Mouse (Mus musculus): Measurements from ENCODE around the gene Smim24.

Gene Smim24

DNA sequence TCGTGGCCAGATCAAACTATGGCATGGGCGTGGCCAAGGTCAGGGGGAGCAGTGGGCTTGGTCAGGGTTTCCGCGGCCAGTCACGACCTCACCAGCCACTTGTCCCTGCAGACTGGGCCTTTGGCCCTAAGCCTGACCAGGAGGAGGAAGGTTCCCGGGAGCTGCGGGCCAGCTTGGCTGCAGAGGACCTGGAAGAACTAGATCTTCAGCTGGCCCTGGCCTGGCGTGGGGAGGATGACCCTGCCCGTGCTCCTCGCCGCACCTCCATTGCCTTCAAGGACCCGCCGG, 2.2 kb upstream of the Smim24 start:
- no peak for DNase-seq (ENCODE audit: low spot score in 2 of 2)

DNA sequence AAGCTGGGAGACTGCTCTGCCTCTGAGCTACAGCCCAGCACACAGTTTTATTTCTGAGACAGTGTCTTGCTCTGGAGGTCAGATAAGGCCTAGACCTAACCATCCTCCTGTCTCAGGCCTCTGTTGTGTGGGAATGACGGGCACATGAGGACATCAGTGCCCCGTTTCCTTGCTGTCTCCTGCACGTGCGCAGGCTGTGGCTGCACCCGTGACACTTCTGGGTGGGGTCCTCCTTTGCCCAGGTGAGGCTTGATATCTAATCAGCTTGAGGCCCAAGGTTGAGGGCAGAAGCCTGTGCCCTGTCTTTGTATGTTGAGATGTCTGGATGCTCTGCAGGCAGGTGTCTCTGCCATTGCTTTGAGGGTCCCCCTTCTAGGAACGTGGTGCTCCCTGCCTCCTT, 581 bp upstream of the Smim24 start:
- no peak for DNase-seq (ENCODE audit: low spot score in 2 of 2)

DNA sequence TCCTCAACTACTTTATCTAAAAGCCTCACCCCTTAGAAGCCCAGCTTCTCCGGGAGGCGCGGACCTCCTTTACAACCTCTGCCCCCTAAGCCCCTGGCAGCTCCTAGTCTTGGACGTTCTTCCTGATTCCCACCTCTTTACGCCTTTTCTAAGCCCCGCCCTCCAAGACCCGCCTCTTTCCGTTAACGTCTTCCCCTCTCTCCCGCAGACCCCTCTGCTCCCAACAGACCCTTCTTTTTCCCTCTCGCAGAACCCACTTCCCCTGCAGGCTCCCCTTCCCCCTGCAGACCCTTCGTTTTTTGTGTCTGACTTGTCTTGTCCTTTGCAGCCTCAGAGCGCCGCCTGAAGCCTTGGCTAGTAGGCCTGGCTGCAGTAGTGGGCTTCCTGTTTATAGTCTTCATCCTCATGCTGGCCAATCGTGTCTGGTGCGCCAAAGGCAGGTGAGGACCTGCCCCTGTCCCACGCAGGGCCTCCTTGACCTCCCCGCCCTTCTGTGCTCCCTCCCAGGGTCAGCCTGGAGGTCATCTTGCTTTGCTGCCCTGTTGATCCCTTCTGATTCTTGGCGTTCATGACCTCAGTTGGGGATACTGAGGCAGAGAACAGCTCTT, 709 bp downstream of the Smim24 start:
- DNase-seq (ENCODE audit: low spot score in 2 of 2), result no peak

DNA sequence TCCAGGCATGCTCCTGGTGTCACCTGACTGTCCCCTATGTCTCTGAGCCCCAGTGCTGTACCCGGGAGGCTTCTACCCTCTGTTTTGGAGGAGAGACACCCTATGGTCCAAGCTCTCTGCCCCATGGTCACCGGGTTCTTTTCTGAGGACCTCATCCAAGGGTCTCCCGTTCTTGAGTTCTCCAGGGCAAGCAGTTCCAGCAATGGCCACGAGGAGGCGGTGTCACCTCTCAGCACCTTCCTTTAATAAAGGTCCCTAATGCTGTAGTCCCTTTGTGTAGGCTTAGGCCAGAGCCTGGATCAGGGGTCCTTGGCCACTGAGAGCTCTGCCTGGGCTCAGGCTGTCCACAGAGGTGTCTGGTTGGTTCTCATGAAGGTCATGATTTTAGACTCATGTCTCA, 2.3 kb downstream of the Smim24 start:
- peak; percentile 51 to 63 for DNase-seq (ENCODE audit: low spot score in 2 of 2)

DNA sequence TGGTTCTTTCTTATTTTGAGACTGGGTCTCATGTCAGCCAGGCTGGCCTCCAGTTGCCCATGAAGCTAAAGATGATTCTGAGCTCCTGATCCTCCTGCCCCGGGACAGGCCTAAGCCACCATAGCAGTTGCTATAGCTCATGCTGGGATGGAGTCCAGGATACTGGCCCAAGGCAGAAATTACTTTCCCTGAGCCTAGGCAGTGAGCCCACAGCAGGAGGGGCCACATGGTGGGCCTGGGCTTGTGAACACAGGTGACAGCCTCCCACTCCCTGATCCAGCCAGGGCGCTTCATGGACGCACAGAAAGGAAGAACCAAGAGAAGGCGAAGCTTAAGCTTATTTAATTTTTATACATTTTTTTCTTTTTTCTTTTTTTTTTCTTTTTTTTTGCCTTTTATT, 3.0 kb downstream of the Smim24 start:
- no peak for DNase-seq (ENCODE audit: low spot score in 2 of 2)

DNA sequence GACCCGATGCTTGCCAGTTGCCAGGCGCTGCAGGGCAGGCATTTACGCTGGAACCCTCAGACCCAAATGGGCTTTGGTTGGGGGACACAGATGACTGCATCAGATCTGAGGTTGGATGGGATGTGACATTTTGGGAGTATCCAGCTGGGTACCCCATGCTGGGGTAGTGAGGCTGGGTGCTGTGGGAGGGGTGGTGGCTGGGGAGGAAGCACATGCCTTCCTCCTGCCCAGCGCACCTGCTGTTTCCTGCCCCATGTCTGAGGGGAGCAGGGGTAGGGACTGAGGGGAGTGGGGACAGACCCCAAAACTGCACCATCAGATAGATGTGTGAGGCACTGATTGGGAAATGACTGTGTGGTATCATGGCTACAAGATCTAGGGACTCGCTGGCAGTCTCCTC, 3.9 kb downstream of the Smim24 start:
- no peak for DNase-seq (ENCODE audit: low spot score in 2 of 2)

DNA sequence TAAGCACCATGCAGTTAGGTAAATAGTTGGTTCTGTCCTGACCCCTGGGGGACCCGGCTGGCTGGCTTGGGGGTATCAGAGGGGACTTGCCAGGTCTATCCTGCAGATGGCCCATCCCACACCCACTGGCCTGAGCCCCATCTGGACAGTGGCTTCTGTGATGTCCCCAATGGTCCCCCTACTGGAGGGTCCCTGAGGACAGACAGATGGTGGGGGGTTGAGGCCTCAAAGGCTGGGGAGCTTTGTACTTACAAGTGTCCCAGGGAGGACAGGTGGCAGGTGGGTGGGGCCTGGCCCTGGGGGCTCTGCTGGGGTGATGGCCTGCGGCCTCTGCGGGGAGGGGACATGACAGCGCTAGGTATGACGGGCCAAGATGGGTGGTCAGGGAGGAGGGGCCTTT, 6.4 kb downstream of the Smim24 start:
- no peak for DNase-seq (ENCODE audit: low spot score in 2 of 2)

DNA sequence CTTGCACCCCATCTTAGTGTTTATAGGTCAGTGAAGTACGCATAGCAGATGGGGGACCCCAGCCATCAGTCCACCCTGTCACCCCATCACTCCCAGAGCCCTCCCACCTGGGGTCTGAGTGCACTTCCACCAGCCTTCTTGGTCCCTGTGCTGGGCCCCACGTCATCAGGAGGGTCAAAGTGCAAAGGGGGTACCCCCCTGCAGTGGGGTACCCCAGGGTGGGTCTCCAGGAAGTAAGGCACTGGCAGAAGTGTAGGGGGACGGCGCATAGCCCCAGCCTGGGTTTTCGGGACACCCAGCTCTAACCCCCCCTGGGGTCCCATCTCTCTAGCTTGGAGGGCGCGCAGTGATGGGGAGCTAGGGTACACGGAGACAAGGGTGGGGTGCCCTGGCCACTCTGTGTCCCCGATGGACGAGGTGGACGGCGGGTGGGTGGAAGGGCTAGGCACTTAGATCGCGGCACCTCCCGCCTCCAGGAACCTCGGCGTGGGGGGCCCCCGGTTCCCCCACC, 7.0 kb downstream of the Smim24 start:
- DNase-seq (ENCODE audit: low spot score in 2 of 2), result no peak

DNA sequence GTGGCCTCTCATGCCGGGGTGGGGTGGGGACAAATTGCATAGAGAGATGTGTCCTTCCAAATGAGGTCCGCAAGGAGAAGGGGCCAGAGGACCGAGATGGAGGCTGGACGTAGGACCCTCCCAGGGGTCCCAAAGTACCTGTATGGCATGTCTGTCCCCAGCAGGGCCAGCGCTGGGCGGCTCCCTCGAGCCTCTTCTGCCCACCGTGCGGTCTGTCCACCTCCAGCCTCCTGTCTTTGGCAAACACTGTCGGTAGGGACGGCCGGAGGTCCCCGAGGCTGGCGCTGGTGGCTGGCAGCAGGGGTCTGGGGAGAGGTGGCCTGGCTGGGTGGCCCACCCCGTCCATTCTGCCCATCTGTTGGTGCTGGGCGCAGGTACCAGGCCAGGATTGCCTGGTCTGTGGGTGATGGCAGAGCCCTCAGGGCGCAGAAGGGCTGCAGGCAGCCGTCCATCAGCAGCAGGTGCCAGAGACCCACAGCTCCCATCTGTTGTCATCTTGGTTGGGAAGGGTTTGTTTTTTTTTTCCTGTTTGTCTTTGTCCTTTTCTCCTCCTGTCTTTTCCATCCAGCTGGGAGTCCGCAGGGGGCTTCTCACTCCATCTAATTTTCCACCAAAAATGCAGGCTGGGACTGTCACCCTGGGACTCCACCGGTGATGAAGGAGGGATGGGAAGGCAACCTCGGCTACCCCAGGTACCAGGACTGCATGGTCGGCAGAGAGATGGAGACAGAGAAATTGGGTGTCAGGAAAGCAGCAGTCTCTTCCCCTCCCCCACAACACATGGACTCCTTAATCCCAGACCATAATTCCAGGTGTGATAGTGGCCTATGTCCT, 7.7 kb downstream of the Smim24 start:
- no peak for DNase-seq (ENCODE audit: low spot score in 2 of 2)

DNA sequence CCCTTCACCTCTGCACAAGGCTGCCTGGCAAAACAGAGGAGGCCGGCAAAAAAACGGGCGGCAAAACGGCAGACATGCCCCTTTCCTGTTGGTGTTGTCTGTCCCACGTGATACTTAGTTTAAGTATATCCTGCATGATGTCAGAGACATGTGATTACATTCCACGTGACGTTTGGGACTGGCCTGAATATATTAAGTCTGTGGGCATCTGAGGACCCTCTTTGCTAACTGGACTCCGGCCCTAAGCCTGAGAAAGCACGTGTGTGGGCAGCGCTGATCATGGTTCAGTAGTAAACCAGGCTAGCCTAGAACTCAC, 8.3 kb downstream of the Smim24 start:
- no peak for DNase-seq (ENCODE audit: low spot score in 2 of 2)

DNA sequence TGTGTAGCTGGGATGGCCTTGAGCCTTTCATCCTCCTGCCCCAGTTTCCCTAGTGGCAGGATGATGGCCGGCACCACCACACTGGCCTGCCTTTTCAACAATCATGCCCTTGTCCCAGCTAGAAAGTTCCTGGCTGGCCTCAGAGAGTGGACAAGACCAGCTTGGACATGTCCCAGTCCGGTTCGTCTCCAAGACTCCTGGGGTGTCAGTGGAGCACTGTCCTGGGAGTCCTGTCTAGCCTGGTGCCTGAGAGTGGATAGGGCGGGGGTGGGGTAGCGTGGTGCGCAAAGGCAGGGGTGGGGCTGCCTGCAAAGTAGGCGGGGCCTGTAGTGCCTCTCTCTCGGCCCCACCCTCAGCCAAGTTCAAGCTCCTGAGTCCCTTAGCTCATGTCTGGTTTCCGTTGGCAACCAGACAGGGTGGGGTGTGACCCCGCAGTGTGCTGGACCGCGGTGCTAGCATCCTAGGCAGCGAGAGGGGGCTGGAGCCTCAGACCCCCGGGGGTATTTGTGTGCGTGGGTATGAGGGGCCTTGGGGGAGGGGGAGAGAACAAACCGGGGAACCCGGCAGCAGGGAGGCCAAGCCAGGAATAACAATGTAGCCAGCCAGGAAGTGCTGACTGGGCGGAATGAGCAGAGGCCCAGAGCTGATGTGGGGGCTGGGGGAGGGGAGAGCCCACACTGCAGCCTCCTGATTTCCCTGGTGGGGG, 8.8 kb downstream of the Smim24 start:
- no peak for DNase-seq (ENCODE audit: low spot score in 2 of 2)

DNA sequence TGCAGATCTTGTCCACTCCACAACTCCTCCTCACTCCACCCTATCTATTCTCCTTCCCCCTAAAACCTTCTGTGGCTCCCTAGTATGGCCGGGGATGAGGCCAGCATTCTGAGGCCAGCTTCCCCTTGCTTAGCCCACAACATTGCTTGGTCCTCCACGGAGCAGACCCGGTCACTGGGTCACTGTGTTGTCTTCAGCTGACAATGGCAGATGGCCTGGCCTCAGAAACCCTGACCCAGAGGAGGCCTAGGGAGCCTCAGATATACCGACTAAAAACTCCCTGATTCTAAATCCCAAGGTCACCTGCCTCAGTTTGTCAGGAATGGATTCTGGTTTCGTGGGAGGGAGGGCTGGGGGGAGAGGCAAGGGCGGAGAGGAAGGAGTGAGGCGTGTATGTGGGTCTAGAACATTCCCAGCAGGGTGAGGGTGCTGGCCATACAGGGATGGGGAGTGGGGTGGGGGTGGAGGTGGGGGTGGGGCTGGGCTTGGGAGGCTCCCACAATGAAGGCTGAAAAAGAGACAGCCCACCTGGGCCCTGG, 9.4 kb downstream of the Smim24 start:
- DNase-seq (ENCODE audit: low spot score in 2 of 2), result no peak

DNA sequence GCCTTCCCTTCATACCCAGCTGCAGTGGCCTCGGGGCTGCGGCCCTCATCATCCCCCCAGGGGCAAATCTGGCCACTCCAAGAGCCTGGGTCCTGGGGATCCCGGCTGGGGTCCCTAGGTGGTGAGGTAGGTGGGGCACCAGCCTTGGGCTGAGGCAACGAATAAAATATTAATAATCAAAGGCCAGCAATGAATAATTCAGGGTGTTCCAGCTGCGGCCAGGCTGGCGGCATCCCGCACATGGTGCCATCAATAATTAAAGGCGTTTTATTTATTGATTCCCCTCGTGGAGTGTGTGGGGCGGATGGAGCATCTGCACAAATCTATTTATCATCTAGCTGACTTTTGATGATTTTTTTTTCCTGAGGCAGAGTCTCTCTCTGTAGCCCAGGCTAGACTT, 10.7 kb downstream of the Smim24 start:
- DNase-seq (ENCODE audit: low spot score in 2 of 2), result no peak

DNA sequence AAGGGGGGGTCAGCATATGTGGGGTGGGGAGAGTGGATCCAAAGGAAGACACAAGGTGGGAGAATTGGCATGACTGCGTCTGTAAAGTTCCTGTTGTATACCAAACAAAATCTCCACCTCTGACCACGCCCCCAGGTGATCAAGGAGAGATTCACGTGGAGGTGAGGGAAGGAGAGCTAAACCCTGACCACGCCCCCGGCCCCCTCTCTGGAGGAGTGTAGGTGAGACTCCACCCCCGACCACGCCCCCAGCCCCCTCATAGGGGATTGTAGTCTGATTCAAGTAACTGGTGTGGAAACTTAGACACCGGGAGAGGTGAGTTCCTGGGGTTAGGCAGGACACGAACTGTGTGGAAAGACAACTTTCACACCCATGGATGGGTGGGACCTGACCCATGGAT, 11.2 kb downstream of the Smim24 start:
- no peak for DNase-seq (ENCODE audit: low spot score in 2 of 2)

DNA sequence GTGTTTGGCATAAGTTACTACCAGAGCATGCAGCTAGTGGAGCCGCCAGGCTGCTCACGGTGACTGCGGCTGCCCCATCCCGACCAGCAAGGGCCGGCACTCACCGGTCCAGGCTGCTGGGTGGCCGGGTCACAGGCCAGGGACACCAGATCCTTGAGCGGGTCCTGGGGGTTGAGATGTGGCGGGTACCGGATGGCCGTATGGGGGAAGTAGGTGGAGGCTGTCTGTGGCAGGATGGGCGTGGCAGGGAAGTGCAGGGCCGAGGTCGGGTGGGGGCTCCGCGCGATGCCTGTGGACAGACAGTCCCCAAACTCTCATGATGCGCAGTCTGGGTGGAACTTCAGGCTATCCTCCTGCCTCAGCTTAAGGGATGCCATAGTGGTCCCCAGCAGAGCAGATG, 11.9 kb downstream of the Smim24 start:
- DNase-seq (ENCODE audit: low spot score in 2 of 2), result peak; percentile 57 to 58

DNA sequence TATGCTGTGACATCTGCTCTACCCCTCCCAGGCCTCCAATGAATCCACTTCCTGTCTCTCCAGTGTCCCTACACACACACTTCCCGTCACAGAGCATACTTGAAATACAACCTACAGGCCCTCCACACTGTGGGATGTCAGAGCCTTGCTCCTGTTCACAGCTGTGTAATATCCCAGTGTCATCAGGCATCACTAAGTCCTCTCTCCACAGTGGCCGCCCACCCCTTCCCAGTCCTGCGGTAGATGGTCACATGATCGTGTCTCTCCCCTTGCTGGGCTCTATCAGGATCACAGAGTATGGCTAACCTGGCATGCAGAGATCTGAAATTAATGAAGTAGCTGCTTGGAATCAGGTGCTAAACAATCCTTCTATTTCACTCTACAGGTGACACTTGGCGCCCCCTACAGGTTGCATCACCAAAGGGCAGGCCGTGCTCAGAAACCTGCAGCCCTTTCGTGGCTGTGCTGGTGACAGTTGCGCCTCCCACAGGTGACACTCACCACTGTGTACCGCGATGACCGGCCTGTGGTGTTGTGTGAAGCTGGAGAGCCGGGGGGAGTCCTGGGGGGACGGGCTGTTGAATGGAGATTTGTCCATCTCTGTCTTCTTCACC, 12.8 kb downstream of the Smim24 start:
- peak; percentile 54 to 68 for DNase-seq (ENCODE audit: low spot score in 2 of 2)

DNA sequence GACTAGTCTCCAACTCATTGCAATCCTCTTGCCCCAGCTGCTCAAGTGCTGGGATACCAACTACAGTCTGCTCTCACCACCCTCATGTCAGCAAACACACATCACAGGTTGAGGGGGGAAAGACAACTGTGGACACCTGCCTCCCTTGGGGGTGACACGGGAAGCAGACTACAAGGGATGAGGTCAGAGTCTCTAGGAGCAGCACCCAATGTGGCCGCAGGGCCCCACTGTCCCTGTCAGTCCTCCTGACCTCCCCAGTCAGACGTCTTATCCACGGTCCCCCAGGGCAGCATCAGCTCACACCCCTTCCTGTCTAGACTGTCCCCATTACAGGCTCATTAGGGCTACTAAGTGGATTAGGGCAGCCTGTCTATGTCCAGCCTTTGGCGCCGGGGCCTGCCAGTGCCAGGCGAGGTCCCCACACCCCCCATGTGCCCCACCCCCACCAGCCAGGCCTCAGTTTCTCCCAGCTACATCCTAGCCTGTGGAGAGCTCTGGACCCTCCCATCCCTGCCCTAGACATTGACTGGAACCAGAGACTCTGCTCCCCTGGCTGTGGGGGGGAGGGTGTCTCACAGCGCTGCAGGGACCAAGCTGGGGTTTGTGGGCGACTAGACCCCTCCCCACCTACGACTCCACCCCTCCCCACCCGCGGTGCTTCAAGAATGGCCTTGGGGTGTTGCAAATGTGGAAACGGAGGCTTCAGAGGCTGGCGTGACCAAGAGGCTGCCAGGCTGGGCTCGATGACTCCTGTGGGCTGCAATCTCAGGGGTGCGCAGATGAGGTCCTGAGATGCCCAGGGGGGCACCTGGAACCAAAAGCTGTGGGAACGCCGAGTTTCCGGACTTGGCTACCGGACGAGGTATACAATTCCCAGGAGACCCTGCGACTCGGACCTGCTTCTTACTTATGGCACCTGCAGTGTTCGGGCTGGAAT, 13.9 kb downstream of the Smim24 start:
- no peak for DNase-seq (ENCODE audit: low spot score in 2 of 2)

DNA sequence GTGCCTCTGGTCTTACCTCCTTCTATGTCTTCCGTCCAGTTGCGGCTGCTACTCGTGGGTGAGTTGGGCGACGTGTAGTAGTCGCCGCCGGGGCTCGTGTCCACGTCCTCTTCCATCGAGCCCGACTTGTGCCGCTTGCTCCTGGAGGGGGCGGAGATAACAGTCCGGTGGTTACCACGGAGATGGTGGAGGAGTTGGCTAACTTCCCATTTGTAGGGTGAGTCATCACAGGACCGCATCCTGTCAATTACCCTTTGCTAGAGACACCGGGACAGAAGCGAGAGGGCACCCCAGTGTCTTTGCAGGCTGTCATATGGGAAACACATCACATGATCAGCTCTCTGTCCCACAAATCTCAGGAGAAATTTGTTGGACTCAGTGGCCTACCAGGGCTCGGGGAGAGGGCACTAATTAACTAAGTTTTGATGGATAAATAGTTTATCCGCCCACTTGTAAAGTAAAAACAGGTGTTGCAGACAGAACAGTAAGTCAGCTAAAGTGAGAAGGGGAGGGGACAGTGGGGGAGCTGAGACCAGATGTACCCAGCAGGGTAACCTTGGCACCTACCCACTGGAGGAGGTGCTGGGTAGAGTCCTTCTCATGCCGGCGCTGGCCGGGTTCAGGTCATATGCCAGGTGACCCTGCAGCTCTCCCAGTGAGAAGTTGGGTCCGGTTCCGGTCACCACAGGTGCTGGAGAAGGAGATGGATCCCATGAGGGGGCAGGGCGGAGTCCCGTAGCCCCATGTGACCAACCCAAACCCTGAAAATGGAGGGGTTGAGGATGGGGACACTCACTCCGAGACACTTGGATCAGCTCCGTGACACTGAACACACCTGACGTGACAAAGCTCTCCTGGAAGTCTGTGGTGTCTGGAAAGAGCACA, 14.9 kb downstream of the Smim24 start:
- peak; percentile 68 to 80 for DNase-seq (ENCODE audit: low spot score in 2 of 2)

DNA sequence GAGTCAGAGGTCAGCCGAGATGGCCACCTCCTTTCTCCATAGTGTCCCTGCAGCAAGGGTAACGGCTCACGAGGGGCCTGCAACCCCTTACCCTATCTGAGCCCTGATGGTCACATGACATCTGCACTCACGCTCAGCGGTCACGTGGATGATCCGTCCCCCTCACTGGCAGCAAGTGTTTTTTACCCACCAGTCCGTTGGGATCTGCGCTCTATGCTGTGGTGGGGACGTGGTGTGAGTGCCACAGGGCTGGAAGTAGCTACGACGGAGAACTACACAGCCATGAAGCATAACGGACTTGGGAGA, 15.5 kb downstream of the Smim24 start:
- DNase-seq (ENCODE audit: low spot score in 2 of 2), result no peak

DNA sequence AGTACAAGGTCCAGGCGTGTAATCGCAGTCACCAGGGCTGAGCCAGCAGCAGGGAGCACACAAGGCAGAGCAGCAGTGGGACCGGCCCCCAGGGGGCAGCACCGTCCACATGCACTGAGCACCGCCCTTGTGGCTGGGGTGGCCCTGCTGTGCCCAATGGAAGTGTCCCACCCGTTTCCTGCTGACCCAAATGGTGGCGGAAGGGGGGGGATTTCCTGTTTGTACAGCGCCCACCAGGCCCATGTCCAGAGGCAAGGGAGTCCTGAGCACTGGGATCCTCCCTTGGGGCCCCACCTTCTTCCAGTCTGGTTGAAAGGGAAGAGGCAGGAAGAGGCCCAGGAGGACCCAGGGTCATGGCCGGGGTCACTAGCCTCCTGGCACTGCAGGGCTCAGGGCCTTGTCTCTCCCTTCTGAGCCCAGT, 16.0 kb downstream of the Smim24 start:
- peak; percentile 73 to 79 for DNase-seq (ENCODE audit: low spot score in 2 of 2)
